In the genomic region with DNA sequence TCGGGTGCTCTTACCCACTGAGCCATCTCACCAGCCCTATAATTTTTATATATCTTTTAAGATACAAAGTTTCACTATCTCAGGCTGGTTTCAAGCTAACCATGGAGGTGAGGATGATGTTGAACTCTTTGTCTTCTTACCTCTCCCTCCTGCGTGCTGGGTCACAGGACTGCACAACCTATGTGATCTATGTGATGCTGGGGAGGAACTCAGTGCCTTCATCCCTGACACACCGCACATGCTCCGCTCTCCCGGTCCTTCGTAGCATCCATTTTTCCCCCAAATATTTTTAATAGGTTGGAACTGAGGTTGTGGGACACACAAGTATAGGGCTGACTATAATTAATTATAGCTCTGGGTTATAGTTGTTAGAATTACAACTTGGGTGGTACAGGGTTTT, we compare ENCODE assay signal across 27 mouse cellular contexts.
DNase-seq lines count a peak whose midpoint lies in the region; ATAC-seq lines count a peak whose summit lies in the region.
"Had no signal": no experiment of that assay in that cellular context is flagged by ENCODE, and none has a peak within 500 bp of the region (broad histone marks: within the 10 kb centered on the region; RNA-seq: fewer than 3 reads in every experiment).

No protein-coding gene starts in this region.

- H3K27ac ChIP-seq in liver, embryonic 13.5 days, result peak overlapping the region; percentile 83
- 0 out of 2 replicates have a peak overlapping the region, but pooled peaks have one; percentile 46 for H3K27ac ChIP-seq in liver, embryonic 16.5 days (ENCODE audit: low read length)
- H3K27ac ChIP-seq: embryonic facial prominence, embryonic 10.5 days; embryonic facial prominence, embryonic 13.5 days; forebrain, embryonic 12.5 days; forebrain, embryonic 15.5 days; heart, adult 2 months; heart, embryonic 10.5 days; heart, embryonic 13.5 days; hindbrain, embryonic 12.5 days; hindbrain, embryonic 15.5 days had no signal

- no peak for DNase-seq in liver, embryonic 13.5 days
- no peak for DNase-seq in liver
- DNase-seq in testis, postnatal 10 days (ENCODE audit: low spot score), result peak; percentile 17
- no peak for DNase-seq in testis, postnatal 14 days (ENCODE audit: low spot score)
- no peak for DNase-seq in retina, postnatal 1 day
- DNase-seq: adrenal gland, adult 8-10 months; adrenal gland, postnatal 25 days; cerebellum, adult 11-12 months; cerebellum, adult 8-10 months; cerebellum, postnatal 10 days; cerebellum, postnatal 36 days; embryo, embryonic 11 days; gastrocnemius, postnatal 25 days; heart, adult 2 months; heart, postnatal 14 days had no signal

- H3K4me1 ChIP-seq in liver, embryonic 13.5 days (replicated peaks), result peaks cover 76% of the 10 kb centered on the region
- H3K4me1 ChIP-seq in liver, embryonic 16.5 days (ENCODE audit: control insufficient read depth, low read depth, low read length), result peaks cover 42% of the 10 kb centered on the region
- H3K4me1 ChIP-seq: heart, embryonic 10.5 days; heart, embryonic 13.5 days; hindbrain, embryonic 12.5 days had no signal

- ATAC-seq in liver, embryonic 13.5 days (ENCODE audit: low read depth), result no peak
- ATAC-seq in liver, embryonic 16.5 days (ENCODE audit: low read depth), result no peak
- ATAC-seq: activated CD4-positive, CD25-positive, alpha-beta regulatory T cell, adult 4 months; CD4-positive, CD25-positive, alpha-beta regulatory T cell, adult 4 months; forebrain, embryonic 15.5 days had no signal

- no peak overlapping the region for H3K9ac ChIP-seq in liver, embryonic 13.5 days
- no peak overlapping the region for H3K9ac ChIP-seq in liver, embryonic 16.5 days (ENCODE audit: low read depth, low read length)
- H3K9ac ChIP-seq: embryonic facial prominence, embryonic 13.5 days; forebrain, embryonic 12.5 days; forebrain, embryonic 15.5 days; heart, embryonic 13.5 days; hindbrain, embryonic 12.5 days; hindbrain, embryonic 15.5 days had no signal

- WGBS in liver, embryonic 13.5 days (ENCODE audit: insufficient replicate concordance), result 86% methylated on average over 6 of the region's 6 CpGs
- 88% methylated on average over 6 of the region's 6 CpGs for WGBS in liver, embryonic 16.5 days (ENCODE audit: insufficient replicate concordance)

- H3K4me3 ChIP-seq in liver, embryonic 13.5 days (replicated peaks), result no peak overlapping the region
- no peak overlapping the region for H3K4me3 ChIP-seq in liver, embryonic 16.5 days (ENCODE audit: low read depth, low read length)
- H3K4me3 ChIP-seq: embryonic facial prominence, embryonic 10.5 days; embryonic facial prominence, embryonic 13.5 days; erythroblast, embryonic 14.5 days; forebrain, embryonic 12.5 days; forebrain, embryonic 15.5 days; heart, adult 2 months; heart, embryonic 10.5 days; heart, embryonic 13.5 days; hindbrain, embryonic 12.5 days; hindbrain, embryonic 15.5 days had no signal

- 0 out of 2 replicates have a peak, but pooled peaks cover 1% of the 10 kb centered on the region for H3K27me3 ChIP-seq in liver, embryonic 13.5 days
- H3K27me3 ChIP-seq in liver, embryonic 16.5 days (ENCODE audit: control insufficient read depth, insufficient read depth, low read depth, low read length), result no peaks in the 10 kb centered on the region
- H3K27me3 ChIP-seq: embryonic facial prominence, embryonic 13.5 days; forebrain, embryonic 15.5 days; hindbrain, embryonic 12.5 days; hindbrain, embryonic 15.5 days had no signal

- H3K9me3 ChIP-seq in liver, embryonic 13.5 days (replicated peaks), result no peaks in the 10 kb centered on the region
- no peaks in the 10 kb centered on the region for H3K9me3 ChIP-seq in liver, embryonic 16.5 days (replicated peaks; ENCODE audit: control insufficient read depth, low read length)
- H3K9me3 ChIP-seq: embryonic facial prominence, embryonic 10.5 days; embryonic facial prominence, embryonic 13.5 days; forebrain, embryonic 12.5 days; forebrain, embryonic 15.5 days; heart, embryonic 10.5 days; heart, embryonic 13.5 days; hindbrain, embryonic 12.5 days; hindbrain, embryonic 15.5 days had no signal

- H3K36me3 ChIP-seq in liver, embryonic 13.5 days, result no peaks in the 10 kb centered on the region
- no peaks in the 10 kb centered on the region for H3K36me3 ChIP-seq in liver, embryonic 16.5 days (ENCODE audit: control insufficient read depth, insufficient read depth)
- H3K36me3 ChIP-seq: embryonic facial prominence, embryonic 10.5 days; embryonic facial prominence, embryonic 13.5 days; forebrain, embryonic 12.5 days; forebrain, embryonic 15.5 days; heart, embryonic 10.5 days; heart, embryonic 13.5 days; hindbrain, embryonic 12.5 days; hindbrain, embryonic 15.5 days had no signal

- no peak overlapping the region for H3K4me2 ChIP-seq in liver, embryonic 13.5 days
- H3K4me2 ChIP-seq in liver, embryonic 16.5 days (ENCODE audit: low read depth, low read length), result no peak overlapping the region
- H3K4me2 ChIP-seq: embryonic facial prominence, embryonic 13.5 days; forebrain, embryonic 12.5 days; forebrain, embryonic 15.5 days; heart, embryonic 13.5 days; hindbrain, embryonic 12.5 days; hindbrain, embryonic 15.5 days had no signal
